Mouse (Mus musculus): ENCODE measurements around the gene Gapdhs. TPM values are rescaled to one million over a fixed set of nuclear protein-coding genes. Genes with fewer than 3 reads are reported as not detected.

Gapdhs gene
- polyA plus RNA-seq, 1 experiment from 2014 or later, result 0.69 TPM

DNA sequence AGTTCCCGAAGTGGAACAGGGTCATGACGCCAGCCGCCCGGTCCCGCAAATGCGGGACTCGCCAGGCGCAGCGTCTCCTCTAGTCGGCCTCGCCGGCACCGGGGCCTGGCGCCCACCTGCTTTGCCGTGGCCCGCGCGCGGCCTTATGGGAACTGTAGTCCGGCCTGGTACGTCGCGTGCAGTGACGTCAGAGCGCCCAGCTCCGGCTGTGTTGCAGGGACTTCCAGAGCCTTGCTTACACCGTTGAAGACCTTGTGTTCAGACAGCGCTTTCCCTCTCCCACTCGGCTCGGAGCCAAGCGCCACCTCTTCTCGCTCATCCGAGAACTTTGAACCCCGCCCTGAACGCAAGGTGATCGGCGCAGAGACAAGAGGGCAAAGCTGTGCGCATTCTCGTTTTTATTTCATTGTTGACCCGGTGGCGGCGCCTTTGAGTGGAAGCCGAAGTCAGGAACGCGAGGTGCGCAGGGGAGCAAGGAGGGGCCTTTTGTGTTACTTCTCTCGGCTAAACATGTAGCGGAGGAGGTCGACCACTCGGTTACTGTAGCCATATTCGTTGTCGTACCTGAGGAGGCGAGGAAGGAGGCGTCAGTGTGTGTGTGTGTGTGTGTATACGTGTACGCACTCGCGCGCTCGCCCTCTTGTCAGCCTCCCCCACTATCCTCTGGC is 14.0 kb downstream of the Gapdhs start, which contains the start of gene Tmem147:
Tmem147 (minus strand) TSS at position 145 of the 668 bp plus-strand sequence.
- Histone ChIP-seq H3K27me3 (ENCODE audit: insufficient read depth, poor library complexity, severe bottlenecking) (no peaks in the 10 kb centered on the region), H3K27ac (peak within 1 kb of the TSS; percentile 90), H3K4me1 (replicated peaks) (peaks cover 39% of the 10 kb centered on the region), H3K36me3 (peaks cover 60% of the 10 kb centered on the region), H3K9me3 (no peaks in the 10 kb centered on the region), H3K4me3 (peak within 1 kb of the TSS; percentile 73)
- DNase-seq (ENCODE audit: low spot score), result peak; percentile 94
- WGBS, result under 1% methylated on average over 60 of the region's 60 CpGs

DNA sequence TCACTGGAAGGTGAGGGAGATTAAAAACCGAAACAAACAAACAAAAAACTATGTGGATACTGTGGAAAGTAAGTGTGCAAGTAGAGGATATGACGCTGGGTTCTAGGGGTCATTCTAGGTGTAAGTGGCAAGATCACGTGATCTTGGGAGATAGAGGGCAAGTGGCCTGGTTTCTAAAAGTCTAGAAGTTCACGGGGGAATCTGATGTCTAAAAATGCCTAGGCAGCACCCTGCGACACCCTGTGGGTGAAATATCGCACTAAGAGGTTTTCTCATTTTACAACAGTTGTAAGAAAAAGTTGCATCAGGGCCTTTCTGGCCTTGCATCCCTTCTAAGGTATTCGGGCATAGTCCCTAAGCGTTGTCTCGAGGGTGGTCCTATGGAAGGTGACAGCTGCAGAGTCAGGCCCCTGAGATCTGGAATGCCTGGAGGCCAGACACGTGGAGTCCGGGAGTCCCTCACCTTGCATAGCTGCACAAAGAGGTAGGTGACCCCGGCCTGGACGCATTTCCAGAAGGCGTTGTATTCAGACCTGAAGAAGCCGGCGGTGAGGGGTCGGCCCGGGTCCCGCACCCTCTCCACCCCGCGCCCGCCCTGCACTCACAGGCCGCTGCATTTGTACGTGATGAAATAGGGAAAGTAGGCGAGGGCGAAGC is 14.6 kb downstream of the Gapdhs start:
- 10% methylated on average over 26 of the region's 26 CpGs for WGBS
- peaks cover 53% of the 10 kb centered on the region for H3K36me3 ChIP-seq
- H3K27me3 ChIP-seq (ENCODE audit: insufficient read depth, poor library complexity, severe bottlenecking), result no peaks in the 10 kb centered on the region
- peak overlapping the region; percentile 73 for H3K4me3 ChIP-seq
- no peaks in the 10 kb centered on the region for H3K9me3 ChIP-seq
- no peak for DNase-seq (ENCODE audit: low spot score)
- H3K4me1 ChIP-seq (replicated peaks), result peaks cover 46% of the 10 kb centered on the region
- H3K27ac ChIP-seq, result peak overlapping the region; percentile 90

DNA sequence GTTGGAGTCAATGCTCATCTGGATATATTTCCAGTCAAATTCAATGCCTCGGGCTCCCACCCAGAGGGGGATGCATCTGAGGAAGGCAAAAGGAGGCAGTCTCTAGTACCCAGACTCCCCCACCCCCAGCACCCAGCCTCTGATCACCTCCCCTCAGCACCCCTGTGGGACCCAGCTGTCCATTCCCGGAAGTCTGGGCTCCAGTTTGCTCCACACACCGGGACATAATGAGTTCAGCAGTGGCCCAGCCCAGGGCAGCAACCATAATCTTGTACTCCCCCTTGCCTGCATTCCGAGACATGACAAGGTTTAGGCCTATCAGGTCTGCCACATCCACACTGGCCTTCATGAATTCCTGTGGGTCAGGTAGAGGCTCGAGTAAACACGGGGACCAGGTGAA is 15.3 kb downstream of the Gapdhs start:
- DNase-seq (ENCODE audit: low spot score), result no peak
- WGBS, result 90% methylated on average over 6 of the region's 6 CpGs
- H3K4me3 ChIP-seq, result peak overlapping the region; percentile 73
- peaks cover 51% of the 10 kb centered on the region for H3K4me1 ChIP-seq (replicated peaks)
- H3K27ac ChIP-seq, result 0 out of 2 replicates have a peak overlapping the region, but pooled peaks have one; percentile 90
- no peaks in the 10 kb centered on the region for H3K9me3 ChIP-seq
- peaks cover 46% of the 10 kb centered on the region for H3K36me3 ChIP-seq
- no peaks in the 10 kb centered on the region for H3K27me3 ChIP-seq (ENCODE audit: insufficient read depth, poor library complexity, severe bottlenecking)

DNA sequence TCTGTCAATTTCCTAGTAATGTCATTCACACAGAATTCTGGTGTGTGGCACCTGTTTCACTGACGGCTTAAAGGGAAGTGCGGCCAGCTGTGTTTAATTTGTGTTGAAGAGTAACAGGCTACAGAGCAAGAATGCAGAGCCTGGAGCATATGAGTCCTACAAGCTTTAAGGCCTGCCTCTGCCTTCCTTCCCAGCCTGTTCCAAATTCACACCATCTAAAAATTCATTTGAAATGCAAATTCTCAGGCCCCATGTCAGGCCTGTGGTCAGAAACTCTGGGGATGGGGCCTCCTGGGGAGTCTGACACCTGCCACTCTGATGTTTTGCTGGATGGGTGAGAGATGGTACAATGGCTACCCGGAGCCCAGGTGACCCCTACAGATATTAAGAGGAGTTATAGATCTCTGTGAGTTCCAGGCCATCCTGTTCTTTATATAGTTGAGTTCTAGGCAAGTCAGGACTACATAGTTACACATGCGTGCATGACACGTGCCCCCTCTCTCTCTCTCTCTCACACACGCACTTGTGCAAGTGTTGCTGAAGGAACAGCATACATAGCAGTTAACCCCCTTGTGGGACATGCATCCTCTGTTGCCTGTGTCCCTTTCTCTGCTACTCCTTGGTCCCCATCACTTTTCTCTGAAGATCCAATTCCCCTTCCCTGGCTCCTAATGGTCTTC is 20.1 kb downstream of the Gapdhs start:
- WGBS, result 77% methylated on average over 6 of the region's 6 CpGs
- no peak overlapping the region for H3K27ac ChIP-seq

DNA sequence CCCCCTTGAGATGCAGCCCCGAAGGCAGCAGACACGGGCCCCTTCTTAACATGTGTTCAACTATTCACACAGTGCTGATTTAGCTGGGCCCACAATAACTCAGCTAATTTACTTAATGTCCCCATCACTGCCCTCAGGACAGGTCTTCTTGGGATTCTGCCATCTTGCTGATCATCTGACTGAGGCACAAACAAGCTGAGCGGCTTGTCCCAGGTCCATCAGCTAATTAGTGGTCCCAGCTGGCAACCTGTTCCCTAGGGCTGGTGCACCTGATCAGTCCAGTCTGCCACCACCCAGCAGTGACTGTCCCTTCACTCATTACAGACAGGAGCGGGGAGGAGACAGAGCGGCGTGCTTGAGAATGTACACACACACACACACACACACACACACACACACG is 22.2 kb downstream of the Gapdhs start:
- H3K27ac ChIP-seq, result no peak overlapping the region
- 78% methylated on average over 7 of the region's 7 CpGs for WGBS
- peaks cover 24% of the 10 kb centered on the region for H3K27me3 ChIP-seq (ENCODE audit: insufficient read depth, poor library complexity, severe bottlenecking)
- no peaks in the 10 kb centered on the region for H3K9me3 ChIP-seq
- DNase-seq (ENCODE audit: low spot score), result no peak
- H3K4me1 ChIP-seq (replicated peaks), result peaks cover 49% of the 10 kb centered on the region
- no peak overlapping the region for H3K4me3 ChIP-seq
- peaks cover 11% of the 10 kb centered on the region; the same call in 1 of the 2 replicates for H3K36me3 ChIP-seq

More for the DNA sequence above, 20.1 kb downstream of the Gapdhs start:
- Histone ChIP-seq H3K4me1 (replicated peaks) (peaks cover 42% of the 10 kb centered on the region), H3K36me3 (peaks cover 26% of the 10 kb centered on the region), H3K27me3 (ENCODE audit: insufficient read depth, poor library complexity, severe bottlenecking) (peaks cover 7% of the 10 kb centered on the region), H3K9me3 (no peaks in the 10 kb centered on the region), H3K4me3 (no peak overlapping the region)
- DNase-seq (ENCODE audit: low spot score), result no peak

DNA sequence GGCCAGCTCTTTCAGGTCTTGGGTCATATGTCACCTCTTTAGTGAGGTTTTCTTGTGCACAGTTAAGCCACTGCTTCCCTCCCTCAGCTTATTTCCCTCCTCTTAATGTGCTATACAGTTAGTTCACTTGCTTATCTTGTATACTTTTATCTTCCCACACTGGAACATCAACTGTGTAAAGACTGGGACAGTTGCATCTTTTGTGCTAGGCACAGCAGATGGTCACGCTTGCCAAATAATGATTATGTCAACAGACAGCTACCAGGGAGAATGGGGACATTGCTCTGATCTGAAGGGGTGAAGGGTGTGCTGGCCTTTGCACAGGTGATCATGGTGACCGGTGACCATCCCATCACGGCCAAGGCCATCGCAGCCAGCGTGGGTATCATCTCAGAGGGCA is 23.8 kb downstream of the Gapdhs start:
- Histone ChIP-seq H3K9me3 (no peaks in the 10 kb centered on the region), H3K4me1 (replicated peaks) (peaks cover 38% of the 10 kb centered on the region), H3K36me3 (no peaks in the 10 kb centered on the region), H3K27me3 (ENCODE audit: insufficient read depth, poor library complexity, severe bottlenecking) (peaks cover 40% of the 10 kb centered on the region), H3K4me3 (no peak overlapping the region), H3K27ac (no peak overlapping the region)
- 89% methylated on average over 5 of the region's 5 CpGs for WGBS
- DNase-seq (ENCODE audit: low spot score), result no peak

DNA sequence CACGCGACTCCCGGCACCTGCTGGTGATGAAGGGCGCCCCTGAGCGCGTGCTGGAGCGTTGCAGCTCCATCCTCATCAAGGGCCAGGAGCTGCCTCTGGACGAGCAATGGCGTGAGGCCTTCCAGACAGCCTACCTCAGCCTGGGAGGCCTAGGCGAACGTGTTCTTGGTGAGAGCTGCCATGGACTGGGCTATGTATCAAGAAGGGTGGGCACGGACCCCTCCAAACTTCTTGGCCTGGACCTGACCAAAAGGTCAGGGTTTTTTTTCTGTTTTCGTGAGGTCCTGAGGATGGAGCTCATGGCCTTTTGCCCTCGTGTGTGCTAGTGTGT is 25.8 kb downstream of the Gapdhs start:
- Histone ChIP-seq H3K4me1 (replicated peaks) (peaks cover 21% of the 10 kb centered on the region), H3K9me3 (no peaks in the 10 kb centered on the region), H3K36me3 (no peaks in the 10 kb centered on the region), H3K27me3 (ENCODE audit: insufficient read depth, poor library complexity, severe bottlenecking) (peaks cover 41% of the 10 kb centered on the region), H3K27ac (0 out of 2 replicates have a peak overlapping the region, but pooled peaks have one; percentile 25), H3K4me3 (peak overlapping the region; percentile 51)
- WGBS, result 11% methylated on average over 14 of the region's 14 CpGs
- DNase-seq (ENCODE audit: low spot score), result no peak

DNA sequence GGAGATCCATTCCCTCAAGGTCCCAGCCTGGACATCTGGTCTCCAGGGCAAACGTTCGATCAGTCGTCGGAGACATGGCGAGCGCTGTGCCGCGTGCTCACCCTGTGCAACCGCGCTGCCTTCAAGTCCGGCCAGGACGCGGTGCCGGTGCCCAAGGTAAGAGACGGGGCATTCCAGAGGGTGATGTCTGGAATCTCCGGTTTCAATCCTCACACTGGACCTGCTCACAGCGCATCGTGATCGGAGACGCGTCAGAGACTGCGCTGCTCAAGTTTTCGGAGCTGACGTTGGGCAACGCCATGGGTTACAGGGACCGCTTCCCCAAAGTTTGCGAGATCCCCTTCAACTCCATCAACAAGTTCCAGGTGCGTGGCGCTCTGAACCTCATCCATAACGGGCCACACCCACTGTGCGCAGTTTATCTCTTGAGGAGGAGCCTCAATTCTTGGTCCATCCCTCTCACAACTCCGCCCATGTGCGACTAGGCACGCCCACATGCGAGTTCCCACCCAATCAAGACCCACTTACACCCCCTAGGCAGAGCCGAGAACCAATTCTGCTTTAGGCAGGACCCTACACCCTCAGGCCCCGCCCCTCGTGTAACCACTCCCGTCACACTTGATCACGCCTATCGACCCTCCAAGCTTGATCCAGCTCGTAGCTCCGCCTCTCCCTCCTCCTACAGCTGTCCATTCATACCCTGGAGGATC is 26.3 kb downstream of the Gapdhs start:
- no peaks in the 10 kb centered on the region for H3K36me3 ChIP-seq
- peak; percentile 90 for DNase-seq (ENCODE audit: low spot score)
- peak overlapping the region; percentile 51 for H3K4me3 ChIP-seq
- 2% methylated on average over 43 of the region's 43 CpGs for WGBS
- no peaks in the 10 kb centered on the region for H3K9me3 ChIP-seq
- 0 out of 2 replicates have a peak overlapping the region, but pooled peaks have one; percentile 25 for H3K27ac ChIP-seq
- peaks cover 41% of the 10 kb centered on the region for H3K27me3 ChIP-seq (ENCODE audit: insufficient read depth, poor library complexity, severe bottlenecking)
- H3K4me1 ChIP-seq (replicated peaks), result peaks cover 21% of the 10 kb centered on the region

DNA sequence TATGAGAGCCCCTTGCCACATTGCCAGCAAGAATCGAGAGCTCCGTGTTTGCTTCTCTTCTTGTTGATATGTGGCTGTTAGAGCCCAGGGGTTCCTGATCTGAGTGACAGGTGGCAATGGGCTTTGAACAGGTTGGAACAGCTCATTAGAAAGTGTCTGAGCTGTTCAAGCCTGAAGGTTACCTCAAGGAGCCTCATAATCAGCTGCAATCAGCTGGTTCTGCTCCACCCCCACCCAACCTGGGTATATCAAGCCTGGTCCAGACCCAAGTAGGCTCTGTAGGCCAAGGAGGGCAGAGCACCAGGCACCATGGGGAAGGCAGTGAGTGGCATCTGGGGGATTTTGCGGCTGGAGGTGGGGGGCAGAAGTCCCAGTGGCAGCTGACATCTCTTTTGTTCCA is 31.5 kb downstream of the Gapdhs start, which contains the start of gene Atp4a:
Atp4a (plus strand) TSS at position 268 of the 400 bp plus-strand sequence.
- Histone ChIP-seq H3K9me3 (no peaks in the 10 kb centered on the region), H3K36me3 (no peaks in the 10 kb centered on the region), H3K27ac (no peak within 1 kb of the TSS), H3K4me1 (replicated peaks) (peaks cover 4% of the 10 kb centered on the region), H3K4me3 (no peak within 1 kb of the TSS), H3K27me3 (ENCODE audit: insufficient read depth, poor library complexity, severe bottlenecking) (peaks cover 24% of the 10 kb centered on the region)
- 84% methylated on average over 3 of the region's 3 CpGs for WGBS
- DNase-seq (ENCODE audit: low spot score), result no peak

DNA sequence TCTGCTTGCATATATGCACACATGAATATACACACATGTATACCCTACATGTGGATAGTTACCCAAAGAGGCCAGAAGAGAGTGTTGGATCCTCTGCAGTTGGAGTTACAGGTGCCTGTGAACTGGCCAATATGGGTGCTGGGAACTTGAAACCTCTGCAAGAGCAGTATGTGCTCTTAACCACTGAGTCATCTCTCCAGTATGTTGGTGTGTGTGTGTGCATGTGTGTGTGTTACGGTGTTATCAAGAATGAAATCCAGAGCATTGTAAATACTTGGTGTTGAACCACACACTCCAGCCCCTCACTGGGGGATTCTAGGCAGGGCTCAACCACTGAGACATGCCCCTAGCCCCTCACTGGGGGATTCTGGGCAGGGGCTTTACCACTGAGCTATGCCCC is 36.0 kb downstream of the Gapdhs start:
- H3K36me3 ChIP-seq, result no peaks in the 10 kb centered on the region
- no peak overlapping the region for H3K27ac ChIP-seq
- 91% methylated on average over 1 of the region's 1 CpGs for WGBS
- no peak overlapping the region for H3K4me3 ChIP-seq
- no peak for DNase-seq (ENCODE audit: low spot score)
- H3K27me3 ChIP-seq (ENCODE audit: insufficient read depth, poor library complexity, severe bottlenecking), result no peaks in the 10 kb centered on the region
- H3K4me1 ChIP-seq (replicated peaks), result no peaks in the 10 kb centered on the region
- H3K9me3 ChIP-seq, result no peaks in the 10 kb centered on the region

DNA sequence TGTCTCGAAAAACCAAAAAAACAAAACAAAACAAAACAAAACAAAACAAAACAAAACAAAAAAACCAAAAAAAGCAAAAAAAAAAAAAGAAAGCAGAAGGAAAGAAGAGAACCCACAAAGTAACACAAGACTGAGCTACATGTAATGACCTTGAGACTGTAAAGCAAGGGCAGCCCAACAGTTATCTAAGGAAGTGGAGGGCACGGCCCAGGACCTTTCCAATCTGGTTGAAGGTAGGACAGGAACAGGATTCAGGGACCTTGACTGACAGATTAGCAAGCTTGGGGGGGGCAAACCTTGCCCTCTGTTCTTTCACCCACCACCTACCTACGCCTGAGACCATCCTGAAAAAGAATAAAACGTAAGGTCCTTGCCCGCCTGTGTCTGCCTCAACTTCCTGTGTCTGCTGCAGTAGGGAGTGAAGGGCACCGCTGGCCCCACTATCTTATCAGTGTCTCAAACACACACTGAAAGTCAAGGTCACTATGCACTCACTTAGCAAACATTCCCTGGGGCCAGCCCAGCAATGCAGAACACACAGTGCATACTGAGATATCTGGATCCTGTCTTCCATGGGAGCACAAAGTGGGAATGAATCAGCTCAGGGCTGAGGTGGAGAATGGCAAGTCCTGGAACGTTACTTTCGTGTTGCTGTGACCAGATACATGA is 37.1 kb downstream of the Gapdhs start:
- Histone ChIP-seq H3K4me3 (no peak overlapping the region), H3K27ac (no peak overlapping the region), H3K9me3 (0 out of 2 replicates have a peak, but pooled peaks cover 2% of the 10 kb centered on the region), H3K36me3 (no peaks in the 10 kb centered on the region), H3K27me3 (ENCODE audit: insufficient read depth, poor library complexity, severe bottlenecking) (no peaks in the 10 kb centered on the region), H3K4me1 (replicated peaks) (no peaks in the 10 kb centered on the region)
- no peak for DNase-seq (ENCODE audit: low spot score)
- 76% methylated on average over 8 of the region's 8 CpGs for WGBS

DNA sequence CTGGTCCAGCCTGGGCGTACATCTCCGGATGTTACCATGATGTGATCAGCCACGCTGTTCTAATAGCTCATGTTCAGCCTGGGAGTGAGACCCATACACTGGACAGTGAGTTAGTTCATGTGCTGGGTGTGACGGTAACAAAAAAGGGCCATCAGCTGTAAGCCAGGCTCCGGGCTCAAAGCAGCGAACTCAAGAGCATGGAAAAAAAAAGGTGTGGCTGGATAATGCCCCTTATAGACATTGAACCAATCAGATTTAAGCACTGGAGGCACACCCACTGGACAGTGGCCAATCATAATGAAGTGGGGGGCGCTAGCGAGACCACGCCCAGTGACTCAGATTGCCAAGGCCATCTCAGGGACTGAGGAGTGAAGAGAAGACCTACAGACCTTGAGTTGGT is 44.9 kb downstream of the Gapdhs start, which contains the start of gene 2200002J24Rik:
2200002J24Rik (plus strand) TSS at position 338 of the 400 bp plus-strand sequence.
- H3K9me3 ChIP-seq, result 0 out of 2 replicates have a peak, but pooled peaks cover 2% of the 10 kb centered on the region
- no peak within 1 kb of the TSS for H3K4me3 ChIP-seq
- no peak for DNase-seq (ENCODE audit: low spot score)
- no peaks in the 10 kb centered on the region for H3K4me1 ChIP-seq (replicated peaks)
- H3K27me3 ChIP-seq (ENCODE audit: insufficient read depth, poor library complexity, severe bottlenecking), result no peaks in the 10 kb centered on the region
- H3K27ac ChIP-seq, result no peak within 1 kb of the TSS
- H3K36me3 ChIP-seq, result no peaks in the 10 kb centered on the region
- 37% methylated on average over 9 of the region's 9 CpGs for WGBS

All from hindbrain, embryonic 10.5 days (tissue).